Mouse (Mus musculus) ovary, postnatal 10 days (tissue): ENCODE data around the gene Pnkp.
"Not testable (repeated sequence)": the region's sequence is repeated elsewhere in the genome, so short reads cannot be mapped to it uniquely, and the experiment has no call there.

Experiments
- DNase-seq: peaks from one replicate; pipeline ENCODE4 v3.0.0; 2022; ENCODE audit warnings: low spot score

The Pnkp gene

GRCm38 (mm10) chr7:44870614-44871013 lies 13.7 kb downstream of the Pnkp start:
- DNase-seq, result no peak

DNA sequence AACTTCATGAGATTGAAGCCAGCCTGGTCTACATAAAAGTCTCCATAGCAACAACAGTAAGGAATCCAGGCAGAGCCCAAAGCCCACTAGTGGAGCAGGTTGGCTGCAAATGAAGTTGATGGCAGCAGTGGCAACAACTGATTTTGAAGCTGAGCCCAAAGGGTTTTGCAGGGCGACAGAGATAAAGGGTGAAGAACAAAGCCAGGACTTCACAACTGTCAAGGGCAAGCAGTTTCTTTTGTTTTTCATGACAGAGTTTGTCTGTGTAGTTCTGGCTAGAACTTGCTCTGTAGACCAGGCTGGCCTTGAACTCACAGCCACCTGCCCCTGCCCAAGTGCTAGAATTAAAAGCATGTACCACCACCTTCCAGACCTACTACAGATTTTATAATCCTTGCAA lies 14.2 kb downstream of the Pnkp start:
- DNase-seq, result no peak

GRCm38 (mm10) chr7:44871774-44872173 lies 14.8 kb downstream of the Pnkp start:
- not testable (repeated sequence) for DNase-seq

DNA sequence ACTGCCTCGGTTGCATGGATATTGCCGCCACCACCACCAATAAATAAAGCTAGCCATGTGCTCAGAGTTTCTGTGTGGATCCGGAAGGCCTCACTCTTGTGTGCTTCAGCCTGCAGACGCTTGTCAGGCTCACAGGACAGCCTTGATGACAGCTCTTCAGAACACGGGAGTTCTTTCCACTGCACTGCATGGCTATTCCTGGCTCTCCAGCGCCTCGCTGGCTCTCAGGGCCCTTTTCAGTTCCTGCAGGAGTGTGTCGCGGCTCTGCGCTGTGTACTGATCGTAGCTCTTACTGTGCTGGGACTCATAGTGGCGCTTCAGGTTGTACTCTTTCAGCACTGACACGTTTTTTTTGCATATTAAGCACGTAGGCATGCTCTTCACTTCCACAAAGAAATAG lies 20.9 kb downstream of the Pnkp start:
- no peak for DNase-seq

DNA sequence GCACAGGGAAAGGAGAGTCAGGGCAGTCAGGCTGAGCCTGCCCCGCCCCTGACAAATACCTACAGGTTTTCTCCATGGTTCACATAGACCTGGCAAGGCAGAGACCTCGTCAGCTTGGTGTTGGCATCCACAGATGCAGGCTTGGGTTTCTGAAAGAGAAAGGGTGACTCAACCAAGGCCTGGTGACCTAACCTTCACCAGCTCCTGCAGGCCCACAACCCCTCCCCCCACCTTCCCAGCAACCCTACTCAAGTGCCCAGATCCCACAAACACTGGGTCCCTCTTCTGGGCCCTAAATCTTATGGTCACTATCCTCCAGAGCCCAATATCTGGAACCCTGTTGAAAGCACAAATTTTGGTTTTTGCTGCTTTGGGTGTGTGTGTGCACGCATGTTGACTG lies 26.1 kb downstream of the Pnkp start:
- no peak for DNase-seq

DNA sequence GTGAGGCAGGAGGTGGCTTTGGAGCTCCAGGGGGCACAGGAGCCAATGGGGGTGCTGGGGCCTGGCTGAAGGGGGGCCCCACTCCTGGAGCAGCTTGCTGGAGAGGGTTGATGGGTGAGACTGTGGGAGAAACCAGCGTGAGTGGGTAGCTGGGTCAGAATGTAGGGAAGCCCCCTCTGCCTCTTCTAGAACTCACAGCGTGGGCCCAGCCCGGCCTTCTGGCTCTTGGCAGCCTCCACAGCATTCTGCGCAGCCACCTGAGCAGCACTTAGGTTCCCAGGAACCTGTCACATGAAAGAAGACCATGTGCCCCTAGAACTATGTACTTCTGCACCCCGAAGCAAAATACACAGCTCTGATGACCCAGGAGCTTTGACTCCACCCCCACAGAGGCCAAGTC lies 27.7 kb downstream of the Pnkp start:
- DNase-seq, result no peak

GRCm38 (mm10) chr7:44886964-44887363 lies 30.0 kb downstream of the Pnkp start:
- no peak for DNase-seq

DNA sequence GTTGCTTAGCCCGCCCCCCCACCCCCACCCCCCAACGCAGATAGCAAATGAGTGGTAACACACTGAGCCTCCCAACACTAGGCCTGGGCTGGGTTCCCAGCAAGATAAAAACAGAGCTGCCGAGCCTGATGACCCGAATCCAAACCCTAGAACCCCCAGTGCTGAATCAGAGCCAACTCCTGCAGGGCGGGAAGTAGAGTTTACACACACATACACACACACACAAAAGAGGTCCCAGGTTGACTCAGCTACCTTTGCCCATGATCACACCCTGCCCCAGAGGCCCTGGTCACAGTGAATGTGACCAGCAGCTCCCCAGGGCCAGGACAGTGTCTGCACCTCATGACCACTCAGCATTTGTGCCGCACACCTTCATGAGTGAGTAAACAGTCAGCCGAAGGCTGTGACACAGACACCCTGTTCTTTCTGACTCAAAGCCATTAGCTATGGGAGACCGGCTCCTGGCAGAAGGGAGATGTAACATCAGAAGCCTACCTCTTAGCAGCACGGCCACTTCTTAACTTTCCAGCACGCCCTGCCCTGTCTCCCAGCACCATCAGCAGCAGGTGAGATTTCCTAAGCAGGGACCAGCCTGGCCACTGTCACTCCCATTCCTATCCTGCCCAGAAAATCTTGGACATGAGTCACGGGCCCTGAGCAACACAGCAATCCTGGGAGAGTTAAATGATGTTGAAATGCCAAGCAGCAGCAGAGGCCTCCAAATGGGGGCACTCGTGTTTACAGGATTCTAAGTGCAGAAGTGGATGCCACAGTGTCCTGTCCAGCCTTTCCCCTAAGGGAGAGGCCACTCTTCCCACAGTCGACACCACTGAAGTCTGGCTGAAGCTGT lies 31.5 kb downstream of the Pnkp start:
- DNase-seq, result no peak

- no peak for DNase-seq
Measured at GRCm38 (mm10) chr7:44890180-44890579, 33.2 kb downstream of the Pnkp start.

DNA sequence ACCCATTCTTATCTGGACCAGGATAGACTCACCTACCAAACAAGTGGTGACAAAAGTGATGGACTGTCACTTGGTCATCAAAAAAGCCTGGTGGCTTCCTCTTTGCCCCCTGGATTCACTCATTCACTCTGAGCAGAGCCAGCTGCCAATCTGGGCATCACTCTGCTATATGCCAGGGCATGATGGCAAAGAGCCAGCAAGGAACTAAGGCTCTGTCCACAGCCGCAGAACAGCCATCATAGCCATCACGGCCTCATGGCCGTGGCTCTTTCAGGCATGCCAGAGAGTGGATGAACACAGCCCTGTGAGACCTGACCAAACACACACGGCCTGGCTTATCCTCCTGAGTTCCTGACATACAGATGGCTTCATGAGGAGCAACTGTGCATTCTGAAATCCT lies 33.8 kb downstream of the Pnkp start:
- no peak for DNase-seq

GRCm38 (mm10) chr7:44891611-44892010 lies 34.7 kb downstream of the Pnkp start:
- no peak for DNase-seq

DNA sequence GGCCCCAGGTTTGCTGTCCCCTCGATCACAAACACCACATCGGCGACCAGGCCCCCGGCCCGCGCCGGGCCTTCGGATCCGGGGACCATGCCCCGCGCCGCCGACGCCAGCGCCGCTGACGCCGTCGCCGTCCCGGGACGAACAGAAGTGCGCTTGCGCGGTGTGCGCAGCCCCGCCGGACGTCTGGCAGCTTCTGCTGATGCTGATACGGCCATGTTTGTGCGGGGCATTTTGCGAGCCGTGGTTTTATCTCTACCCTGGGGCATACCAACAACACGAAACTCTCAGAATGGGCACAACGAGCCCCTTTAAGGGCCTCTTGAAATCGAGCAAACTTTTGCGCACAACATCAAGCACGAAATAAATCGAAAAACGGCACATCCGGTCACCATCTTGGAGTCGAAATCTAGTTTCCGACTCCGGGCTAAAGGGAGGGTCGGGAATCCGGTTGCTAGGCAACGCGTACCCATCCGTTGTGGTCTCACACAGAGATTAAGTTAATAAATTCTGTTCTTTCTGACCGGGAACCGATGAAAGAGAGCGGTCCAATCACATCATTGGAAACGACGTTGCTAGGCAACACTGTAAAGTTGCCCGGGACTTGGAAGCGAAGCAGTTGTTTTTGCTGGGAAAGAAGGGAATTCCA lies 35.5 kb downstream of the Pnkp start, which contains the start of gene Med25:
Med25 (minus strand) TSS at position 437 of the 646 bp plus-strand sequence.
- peak; percentile 85 for DNase-seq

DNA sequence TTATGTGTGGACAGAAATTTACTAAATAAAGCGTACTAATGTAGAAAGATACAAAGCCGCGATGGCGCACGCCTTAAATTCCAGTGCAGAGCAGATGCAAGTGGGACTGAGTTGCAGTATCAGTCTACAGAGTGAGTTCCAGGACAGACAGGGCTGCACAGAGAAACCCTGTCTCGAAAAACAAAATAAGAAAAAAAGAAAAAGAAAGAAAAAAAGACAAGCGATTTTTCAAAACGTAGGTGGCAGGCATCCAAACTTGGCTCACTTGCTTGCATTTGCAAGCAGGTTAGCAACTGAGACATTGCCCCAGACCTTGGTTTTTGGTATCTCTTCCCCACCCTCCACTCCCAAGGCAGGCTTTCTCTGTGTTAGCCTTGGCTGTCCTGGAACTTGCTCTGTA lies 36.3 kb downstream of the Pnkp start:
- no peak for DNase-seq

- DNase-seq, result no peak
Measured at GRCm38 (mm10) chr7:44894175-44894574, 37.2 kb downstream of the Pnkp start.

DNA sequence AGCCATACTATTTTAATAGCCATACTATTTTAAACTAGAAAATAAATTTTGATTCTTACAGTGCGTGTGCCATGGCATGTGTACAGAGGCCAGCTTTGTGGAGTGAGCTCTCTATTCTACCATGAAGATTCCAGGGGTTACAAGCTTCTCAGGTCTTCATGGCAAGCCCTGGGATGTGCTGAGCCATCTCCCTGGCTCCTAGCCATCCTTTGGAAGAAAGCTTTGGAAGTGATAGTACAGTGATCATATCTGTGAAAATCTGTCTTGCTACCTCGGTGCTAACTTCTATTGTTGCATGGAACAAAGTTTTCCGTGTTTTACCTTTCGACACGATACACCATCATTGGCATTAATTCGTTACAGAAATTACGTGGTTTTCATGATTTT lies 38.3 kb downstream of the Pnkp start:
- no peak for DNase-seq

GRCm38 (mm10) chr7:44895593-44896434 lies 38.9 kb downstream of the Pnkp start, which contains the start of gene Fuz:
Gene Fuz, plus strand, starts transcription at chr7:44896079.
- peak; percentile 75 for DNase-seq

DNA sequence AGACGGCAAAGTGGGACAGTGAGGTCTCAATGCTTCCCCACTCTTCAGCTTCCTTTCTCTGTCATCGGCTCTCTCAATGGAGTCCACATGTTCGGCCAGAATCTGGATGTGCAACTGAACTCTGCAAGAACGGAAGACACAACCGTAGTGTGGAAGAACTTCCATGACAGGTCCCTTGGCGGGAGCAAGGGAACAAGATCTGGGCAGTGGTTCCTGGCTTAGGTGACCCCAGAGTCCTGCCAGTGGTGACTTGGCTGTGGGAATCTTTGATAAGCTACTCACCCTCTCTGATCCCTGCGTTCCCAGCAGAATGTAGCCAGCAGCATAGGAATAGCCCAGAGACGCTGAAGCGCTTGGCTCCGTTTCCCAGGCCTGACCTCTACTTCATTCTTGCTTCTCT lies 39.6 kb downstream of the Pnkp start:
- DNase-seq, result no peak

GRCm38 (mm10) chr7:44898607-44899006 lies 41.7 kb downstream of the Pnkp start:
- DNase-seq, result no peak

DNA sequence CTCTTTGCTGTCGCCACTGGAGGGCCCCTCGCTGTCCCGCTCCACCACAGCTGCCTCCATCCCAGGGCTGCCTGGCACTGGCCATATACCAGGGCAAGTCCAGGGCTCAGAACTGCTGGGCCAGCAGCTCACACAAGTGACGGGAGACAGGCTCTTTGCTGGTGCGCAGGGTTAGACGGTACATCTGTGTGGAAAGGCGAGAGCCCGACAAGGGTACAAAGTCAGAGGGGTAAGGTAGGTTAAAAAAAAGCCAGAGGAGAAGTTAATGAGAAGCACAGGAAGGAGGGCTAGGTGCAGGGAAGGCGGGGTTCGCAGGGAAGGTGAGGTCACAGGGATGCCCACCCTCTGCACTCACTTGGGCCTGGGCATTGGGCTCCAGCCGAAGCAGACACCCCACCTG lies 43.7 kb downstream of the Pnkp start:
- no peak for DNase-seq

DNA sequence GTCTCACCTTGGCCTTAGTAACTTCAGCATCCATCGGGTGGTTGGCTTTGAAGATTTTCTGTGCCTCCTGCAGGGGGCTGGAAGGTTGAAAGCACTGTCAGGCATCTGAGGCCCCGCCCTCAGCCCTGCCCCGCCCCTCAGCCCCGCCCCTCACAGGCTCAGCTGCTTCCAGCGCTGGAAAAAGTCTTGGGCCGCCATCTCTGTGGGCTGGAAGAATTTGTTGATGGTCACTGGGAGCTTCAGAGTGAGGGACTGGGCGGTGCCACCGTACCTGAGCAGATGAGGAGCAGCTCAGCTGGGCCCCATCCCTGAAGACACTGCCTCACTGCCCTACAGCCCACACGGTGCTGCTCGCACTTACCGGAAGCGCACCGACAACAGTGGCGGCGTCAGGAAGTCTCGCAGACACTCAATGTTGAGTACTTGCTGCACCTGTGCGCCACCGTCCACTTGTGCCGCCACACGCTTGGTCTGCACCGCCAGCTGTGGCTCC lies 44.3 kb downstream of the Pnkp start:
- DNase-seq, result no peak

- no peak for DNase-seq
Measured at GRCm38 (mm10) chr7:44905430-44905829, 48.5 kb downstream of the Pnkp start.

DNA sequence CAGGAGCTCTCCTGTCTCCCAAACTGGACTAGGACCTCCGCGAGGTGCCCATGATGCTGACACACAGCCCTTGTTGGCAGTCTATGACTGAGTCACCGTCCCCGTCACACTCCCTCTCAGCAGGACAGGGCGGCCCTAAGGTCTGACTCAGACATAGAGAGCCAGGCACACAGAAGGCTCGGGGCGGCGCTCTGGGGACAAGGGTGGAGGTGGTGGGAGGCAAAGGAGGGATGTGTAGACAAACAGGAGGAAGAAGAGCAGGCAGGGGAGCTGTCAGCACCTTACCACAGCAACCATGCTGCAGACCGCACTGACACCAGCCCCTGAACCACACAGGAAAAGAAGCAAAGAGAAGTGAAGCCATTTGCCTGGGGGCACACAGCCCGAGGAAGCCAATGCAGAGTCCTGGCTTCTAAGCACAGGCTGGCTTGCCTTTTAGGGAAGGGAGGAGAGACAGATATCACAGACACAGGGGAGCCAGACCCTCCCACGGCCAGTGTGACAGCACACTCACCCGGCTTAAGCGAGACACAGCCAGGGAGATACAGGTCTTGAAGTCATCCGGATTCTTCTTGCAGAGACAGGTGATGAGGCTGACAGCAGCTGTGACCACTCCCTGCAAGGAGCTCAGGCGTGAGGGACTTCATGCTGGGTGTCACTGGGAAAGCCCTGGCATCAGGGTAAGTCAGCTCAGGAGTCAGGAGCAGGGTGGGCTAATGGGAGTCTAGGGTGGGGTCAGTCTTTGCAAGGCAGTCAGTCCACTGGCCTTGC lies 52.0 kb downstream of the Pnkp start:
- DNase-seq, result no peak
